Mouse (Mus musculus) liver, adult 2 months (tissue): ENCODE data around the gene Lmx1b. TPM values are rescaled to one million over a fixed set of nuclear protein-coding genes. Genes with fewer than 3 reads are reported as not detected.

Experiments
- DNase-seq: peaks from one replicate; pipeline ENCODE4 v3.0.0-alpha.2; 2011; ENCODE audit warnings: low read depth, low spot score; ENCODE audit errors: extremely low read depth
- H3K27ac ChIP-seq: fragments of 200-500 bp; replicated peaks from 2 replicates; pipeline ENCODE4 v1.5.1; 2012; ENCODE audit warnings: low read depth, mild to moderate bottlenecking, control low read depth, inconsistent platforms, low read length; ENCODE audit not compliant: insufficient read depth
- H3K27me3 ChIP-seq: fragments of 200-500 bp; 2 replicates; pipeline ENCODE4 v1.6.1; 2012; ENCODE audit warnings: mild to moderate bottlenecking, moderate library complexity, low read length, inconsistent platforms; ENCODE audit not compliant: control insufficient read depth, insufficient read depth
- H3K36me3 ChIP-seq: fragments of 200-500 bp; 2 replicates; pipeline ENCODE4 v1.6.1; 2012; ENCODE audit warnings: low read length, inconsistent platforms; ENCODE audit not compliant: control insufficient read depth, insufficient read depth
- H3K4me1 ChIP-seq: fragments of 200-500 bp; 2 replicates; pipeline ENCODE4 v1.6.1; 2011; ENCODE audit warnings: low read length; ENCODE audit not compliant: control insufficient read depth, insufficient read depth
- H3K4me3 ChIP-seq: fragments of 200-500 bp; 2 replicates; pipeline ENCODE4 v1.5.1; 2011; ENCODE audit warnings: low read depth, mild to moderate bottlenecking, control low read depth, low read length, moderate library complexity; ENCODE audit not compliant: insufficient read depth
- H3K79me2 ChIP-seq: fragments of 200-500 bp; 2 replicates; pipeline ENCODE4 v1.6.1; 2012; ENCODE audit warnings: inconsistent platforms, mild to moderate bottlenecking, low read length, moderate library complexity; ENCODE audit not compliant: control insufficient read depth, insufficient read depth
- H3K9ac ChIP-seq: fragments of 200-500 bp; 2 replicates; pipeline ENCODE4 v1.6.1; 2012; ENCODE audit warnings: low read depth, mild to moderate bottlenecking, control low read depth, inconsistent platforms, low read length
- CTCF ChIP-seq: fragments of 200-500 bp; IDR thresholded peaks from 2 replicates; pipeline ENCODE4 v1.5.1; 2011; ENCODE audit warnings: low read depth, low read length, control low read depth
- POLR2A ChIP-seq: fragments of 200-500 bp; IDR thresholded peaks from 2 replicates; pipeline ENCODE4 v1.6.1; 2011; ENCODE audit warnings: low read length, control low read depth; ENCODE audit not compliant: insufficient read depth; ENCODE audit errors: extremely low read depth
- WGBS: fragments of 180-500 bp; shearing (Covaris S2); methylation state at CpG from one replicate; pipeline ENCODE4 v1.1.7; 2018; 5-methylcytosine and 5-hydroxymethylcytosine counted together
- polyA plus RNA-seq: library from polyadenylated mRNA; depleted of rRNA; stranded (reverse); fragments of >200 nt; gene quantifications from 2 replicates; pipeline ENCODE4 v1.2.3, GENCODE M21; 2012
- total RNA-seq: library from RNA; depleted of rRNA; stranded (reverse); fragments of >200 nt; gene quantifications from 2 replicates; pipeline ENCODE4 v1.2.3, GENCODE M21; 2014

Lmx1b gene
- total and polyA plus RNA-seq, 2 experiments: not detected

DNA sequence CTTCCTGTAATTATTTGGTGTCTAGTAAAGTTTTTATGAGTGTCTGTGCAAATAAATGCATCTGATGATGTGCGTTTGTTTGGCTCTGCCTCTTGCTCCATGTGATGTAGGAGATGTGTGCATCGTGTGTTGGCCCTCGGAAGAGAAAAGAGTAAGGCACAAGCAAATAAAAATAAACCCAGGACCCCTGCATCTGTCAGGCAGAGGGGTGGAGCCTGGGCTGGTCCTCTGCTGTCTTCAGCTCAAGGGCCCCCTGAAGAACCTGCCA is 5.9 kb upstream of the Lmx1b start:
- Histone ChIP-seq H3K4me3 (no peak overlapping the region), H3K27me3 (peaks cover 12% of the 10 kb centered on the region), H3K27ac (no peak overlapping the region), H3K79me2 (no peaks in the 10 kb centered on the region), H3K4me1 (no peaks in the 10 kb centered on the region), H3K9ac (no peak overlapping the region), H3K36me3 (no peaks in the 10 kb centered on the region)
- TF ChIP-seq POLR2A: no peak
- no peak for TF ChIP-seq CTCF
- no peak for DNase-seq
- 4% methylated on average over 3 of the region's 3 CpGs for WGBS

DNA sequence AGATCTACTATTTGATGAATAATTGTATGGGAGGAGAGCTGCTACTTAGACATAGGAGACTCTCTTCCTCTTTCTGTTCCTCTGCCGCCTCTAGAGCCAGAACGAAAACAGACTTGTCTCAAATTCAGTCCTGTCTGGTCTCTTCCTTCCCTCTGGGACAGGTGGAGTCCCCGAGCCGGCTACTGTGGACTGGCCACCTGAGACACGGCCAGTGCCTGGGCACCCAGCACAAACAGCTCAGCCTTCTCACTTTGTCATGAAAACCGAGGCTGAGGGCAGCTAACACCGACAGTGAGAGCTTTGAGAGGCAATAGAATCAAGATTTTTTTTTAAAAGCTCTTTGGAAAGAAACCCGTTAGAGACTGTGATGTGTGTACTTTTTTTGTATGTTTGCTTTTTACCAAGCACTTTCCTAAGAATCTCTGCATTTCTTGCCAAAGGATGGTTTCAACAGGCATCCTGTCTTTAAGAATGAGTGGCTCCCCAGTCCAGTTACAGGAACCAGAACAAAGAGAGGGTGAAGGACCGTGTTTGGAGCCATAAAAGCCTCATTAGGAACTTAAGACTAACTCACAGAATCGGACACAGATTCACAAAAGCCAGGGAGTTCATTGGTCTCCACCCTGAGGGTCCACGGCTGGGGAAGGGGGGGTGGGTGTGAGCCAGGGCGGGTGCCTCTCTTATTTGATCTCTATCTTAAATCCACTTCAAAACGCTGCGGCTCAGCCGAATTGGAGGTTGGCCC is 5.4 kb upstream of the Lmx1b start:
- Histone ChIP-seq H3K79me2 (no peaks in the 10 kb centered on the region), H3K36me3 (no peaks in the 10 kb centered on the region), H3K4me3 (no peak overlapping the region), H3K9ac (no peak overlapping the region), H3K27me3 (peaks cover 17% of the 10 kb centered on the region), H3K4me1 (no peaks in the 10 kb centered on the region), H3K27ac (no peak overlapping the region)
- DNase-seq: no peak
- WGBS: 4% methylated on average over 15 of the region's 15 CpGs
- TF ChIP-seq CTCF (no peak), POLR2A (no peak)

DNA sequence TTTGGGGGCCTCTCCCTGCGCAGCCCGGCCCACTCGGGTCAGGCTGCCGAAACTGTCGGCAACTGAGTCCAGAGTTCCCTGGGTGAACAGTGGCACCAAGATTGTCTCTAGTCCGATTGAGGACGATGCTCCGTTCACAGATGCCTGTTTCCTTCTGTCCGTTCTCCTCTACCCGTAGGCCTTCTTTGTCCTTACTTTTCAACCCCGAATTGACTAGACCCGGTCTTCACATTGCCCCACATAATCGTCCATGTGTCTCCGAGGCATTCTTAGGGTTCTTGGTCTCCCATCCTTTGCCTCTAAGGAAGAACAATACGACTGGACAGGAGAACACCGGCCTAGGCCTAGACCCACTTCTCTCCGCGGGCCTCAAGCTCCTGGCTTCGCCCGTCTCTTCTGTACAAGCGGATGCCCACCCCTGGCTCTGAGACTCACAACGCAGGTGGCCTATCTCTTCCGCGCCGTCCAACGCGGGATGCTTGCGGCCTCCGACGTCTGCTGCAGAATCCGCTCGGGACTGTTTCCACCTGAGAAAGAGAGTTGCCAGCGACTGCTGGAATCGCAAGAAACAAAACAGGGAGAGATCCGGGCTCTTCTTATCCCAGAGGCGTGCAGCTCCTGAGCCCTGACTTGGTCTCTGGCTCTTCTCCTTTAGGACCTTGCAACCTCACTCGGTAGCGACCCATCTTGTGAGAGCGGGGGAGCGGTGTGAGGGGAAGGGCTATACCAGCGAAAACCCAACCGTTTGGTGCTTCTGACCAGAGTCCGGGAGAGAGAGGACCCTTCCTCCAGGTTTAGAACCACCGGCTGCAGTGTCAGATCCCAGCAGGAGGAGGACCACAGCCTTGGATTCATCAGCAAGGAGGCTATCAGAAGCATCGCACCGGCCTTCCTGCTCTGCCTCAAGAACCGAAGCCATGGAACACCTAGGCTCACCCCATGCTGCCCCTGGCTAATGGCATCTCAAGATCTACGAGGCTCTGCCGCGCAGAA is 3.7 kb upstream of the Lmx1b start:
- no peak for DNase-seq
- no peaks in the 10 kb centered on the region for H3K79me2 ChIP-seq
- no peaks in the 10 kb centered on the region for H3K36me3 ChIP-seq
- H3K4me1 ChIP-seq: no peaks in the 10 kb centered on the region
- peaks cover 34% of the 10 kb centered on the region for H3K27me3 ChIP-seq
- WGBS: 13% methylated on average over 50 of the region's 50 CpGs
- H3K4me3 ChIP-seq: no peak overlapping the region
- no peak overlapping the region for H3K9ac ChIP-seq
- H3K27ac ChIP-seq: no peak overlapping the region
- no peak for TF ChIP-seq POLR2A
- TF ChIP-seq CTCF: no peak

DNA sequence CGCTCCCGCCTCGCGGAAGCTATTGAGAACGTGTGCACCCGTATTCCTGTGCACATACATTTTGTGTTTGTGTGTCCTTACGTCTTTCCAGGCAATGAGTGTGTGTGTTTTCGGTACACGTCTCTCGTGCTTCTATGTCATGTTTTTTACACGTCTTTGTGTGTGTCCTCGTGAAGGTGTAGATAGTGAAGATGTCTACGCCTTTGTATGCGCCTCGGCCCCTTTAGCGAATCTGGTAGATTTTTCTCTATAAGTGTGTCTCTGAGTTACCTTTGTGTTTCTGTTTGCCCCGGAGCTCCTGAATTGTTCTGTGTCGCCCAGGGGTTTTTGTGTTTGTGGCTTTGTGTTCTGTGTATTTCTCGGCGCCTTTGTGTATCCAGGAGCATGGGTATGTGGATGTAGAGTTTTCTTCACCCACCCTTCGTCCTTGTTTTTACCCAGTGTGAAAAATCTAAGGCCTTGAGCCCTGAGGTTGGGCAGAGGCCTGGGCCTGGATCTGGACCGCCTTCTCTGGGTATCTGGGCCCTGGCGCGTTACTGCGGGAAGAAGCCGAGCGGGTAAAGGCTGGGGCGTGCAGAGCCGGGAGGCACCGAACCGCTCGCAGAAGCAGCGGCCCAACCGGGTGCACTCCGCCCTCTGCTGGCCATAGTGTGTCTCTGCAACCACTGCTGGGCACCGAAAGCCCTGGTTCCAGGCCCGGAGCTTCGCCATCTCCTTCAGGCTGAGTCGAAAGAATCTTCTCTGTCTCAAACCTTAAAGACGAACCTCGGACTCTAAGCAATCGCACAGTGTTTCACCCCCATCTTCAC is 2.5 kb upstream of the Lmx1b start:
- H3K36me3 ChIP-seq: no peaks in the 10 kb centered on the region
- H3K9ac ChIP-seq: no peak overlapping the region
- no peaks in the 10 kb centered on the region for H3K79me2 ChIP-seq
- no peak overlapping the region for H3K4me3 ChIP-seq
- H3K27ac ChIP-seq: no peak overlapping the region
- peak; percentile 95 for TF ChIP-seq CTCF
- TF ChIP-seq POLR2A: no peak
- peaks cover 34% of the 10 kb centered on the region for H3K27me3 ChIP-seq
- no peaks in the 10 kb centered on the region for H3K4me1 ChIP-seq
- DNase-seq: peak; percentile 12
- WGBS: 6% methylated on average over 42 of the region's 42 CpGs

DNA sequence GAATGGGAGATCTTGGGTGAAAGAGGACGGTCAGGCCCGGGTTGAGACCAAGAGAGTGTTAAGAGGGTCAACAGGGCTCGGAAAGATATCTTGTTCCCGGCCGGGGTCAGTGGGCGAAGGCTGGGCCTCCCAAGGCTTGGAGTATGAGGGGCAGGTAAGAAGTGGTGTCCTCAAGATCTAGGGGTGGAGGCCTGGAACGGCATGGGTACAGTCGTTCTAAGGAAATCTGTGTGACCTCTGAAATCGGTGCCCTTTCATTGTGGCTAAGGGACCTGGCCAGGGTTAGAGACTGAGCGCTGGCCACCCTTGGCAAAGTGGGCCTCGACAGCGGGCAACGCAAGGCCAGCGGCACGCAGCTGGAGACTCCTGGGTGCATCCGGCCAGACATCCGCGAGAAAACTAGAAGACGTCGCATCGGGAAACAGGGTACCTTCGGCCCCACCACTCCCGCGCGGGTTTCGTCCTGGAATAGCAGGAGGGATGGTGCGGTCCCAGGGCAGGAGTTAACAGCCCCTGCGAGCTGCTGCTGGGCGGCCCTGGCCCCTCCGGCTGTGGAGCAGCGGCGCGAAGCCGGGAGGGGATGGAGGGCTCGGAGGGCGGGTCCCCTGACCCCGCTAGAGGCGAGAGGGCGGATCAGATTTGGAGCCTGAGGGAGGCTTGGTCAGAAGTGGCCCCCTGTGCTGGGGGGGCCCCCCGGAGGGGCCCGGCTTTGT is 1.7 kb upstream of the Lmx1b start:
- H3K4me3 ChIP-seq: no peak overlapping the region
- no peaks in the 10 kb centered on the region for H3K36me3 ChIP-seq
- H3K4me1 ChIP-seq: no peaks in the 10 kb centered on the region
- H3K79me2 ChIP-seq: no peaks in the 10 kb centered on the region
- no peak overlapping the region for H3K9ac ChIP-seq
- TF ChIP-seq CTCF (no peak), POLR2A (no peak)
- no peak for DNase-seq
- WGBS: 4% methylated on average over 41 of the region's 41 CpGs
- peaks cover 34% of the 10 kb centered on the region for H3K27me3 ChIP-seq
- no peak overlapping the region for H3K27ac ChIP-seq
